Mouse (Mus musculus) embryo, embryonic 10.5 days (tissue): ENCODE data around the gene Lzts3.
"Not testable (repeated sequence)": the region's sequence is repeated elsewhere in the genome, so short reads cannot be mapped to it uniquely, and the experiment has no call there.

Experiments used
- DNase-seq: peaks from one replicate; pipeline ENCODE4 v3.0.0-alpha.2; 2015; ENCODE audit warnings: low spot score

Gene Lzts3

DNA sequence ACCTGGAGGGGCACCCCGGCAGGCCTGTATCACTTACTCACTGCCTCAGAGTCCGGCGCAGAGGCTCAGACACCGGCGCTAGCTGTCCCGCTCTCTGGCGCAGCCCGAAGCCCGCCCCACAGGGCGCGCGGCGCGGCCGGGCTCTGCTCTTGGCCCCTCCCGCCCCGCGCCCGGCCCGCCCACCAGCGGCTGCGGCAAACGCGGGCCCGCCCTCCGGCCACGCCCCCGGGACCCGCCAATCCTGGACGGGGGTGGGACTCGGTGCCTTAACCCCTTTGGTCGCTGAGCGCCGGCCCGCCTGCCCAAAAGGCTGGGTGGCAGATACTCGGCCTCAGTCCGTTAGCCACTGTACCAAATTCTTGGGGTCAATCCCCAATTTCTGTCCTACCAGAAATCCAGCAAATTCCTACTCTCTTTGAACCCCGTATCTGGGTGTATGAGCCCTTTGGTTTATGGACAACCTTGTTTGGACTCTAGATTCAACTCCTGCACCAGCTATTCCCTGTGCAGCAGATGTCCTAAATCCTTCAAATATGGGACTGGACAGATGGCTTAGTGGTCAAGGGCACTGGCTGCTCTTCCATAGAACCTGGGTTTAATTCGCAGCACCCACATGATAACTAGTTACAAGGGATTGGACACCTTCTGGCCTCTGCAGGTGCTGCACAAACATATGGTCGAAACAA is at the start of gene Lzts3:
Gene Lzts3 (minus strand): TSS at position 120 of the 686 bp plus-strand sequence.
- peak; percentile 95 for DNase-seq

DNA sequence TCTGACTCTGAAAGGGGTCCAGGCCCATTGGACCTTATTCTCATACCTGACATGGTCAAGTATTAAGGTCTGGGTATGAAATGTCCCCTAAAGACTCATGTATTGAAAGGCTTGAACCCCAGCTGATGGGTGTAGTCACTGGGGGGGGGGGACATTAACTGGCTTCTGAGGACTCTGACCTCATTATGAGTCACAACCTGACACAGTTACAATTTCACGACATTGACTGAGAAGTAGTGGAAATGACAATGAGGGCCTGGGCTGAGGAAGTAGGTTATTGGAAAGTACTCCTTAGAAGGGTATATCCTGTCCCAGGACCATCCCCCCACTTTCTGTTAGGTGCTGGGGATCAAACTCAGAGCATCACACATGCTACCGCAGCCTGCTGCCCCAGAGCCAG is 46.4 kb upstream of the Lzts3 start:
- DNase-seq: no peak

DNA sequence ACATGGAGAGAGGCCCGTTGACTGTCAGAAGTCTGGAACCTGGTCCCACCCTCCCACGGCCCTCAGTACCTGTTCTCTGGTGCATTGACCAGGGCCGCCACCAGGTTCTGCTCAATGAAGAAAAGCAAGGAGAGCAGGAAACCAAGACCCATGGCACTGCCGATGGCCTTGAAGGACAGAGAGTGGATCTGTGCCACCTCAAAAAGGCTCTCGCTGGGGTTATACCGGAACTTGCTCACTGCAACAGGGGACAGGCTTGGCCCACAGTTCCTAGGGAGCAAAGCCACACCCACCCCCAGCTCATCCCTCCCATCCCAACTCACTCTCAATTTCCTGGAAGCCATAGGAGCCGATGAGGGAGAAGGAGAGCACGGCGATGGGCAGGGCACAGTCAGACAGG is 42.8 kb upstream of the Lzts3 start:
- DNase-seq: no peak

DNA sequence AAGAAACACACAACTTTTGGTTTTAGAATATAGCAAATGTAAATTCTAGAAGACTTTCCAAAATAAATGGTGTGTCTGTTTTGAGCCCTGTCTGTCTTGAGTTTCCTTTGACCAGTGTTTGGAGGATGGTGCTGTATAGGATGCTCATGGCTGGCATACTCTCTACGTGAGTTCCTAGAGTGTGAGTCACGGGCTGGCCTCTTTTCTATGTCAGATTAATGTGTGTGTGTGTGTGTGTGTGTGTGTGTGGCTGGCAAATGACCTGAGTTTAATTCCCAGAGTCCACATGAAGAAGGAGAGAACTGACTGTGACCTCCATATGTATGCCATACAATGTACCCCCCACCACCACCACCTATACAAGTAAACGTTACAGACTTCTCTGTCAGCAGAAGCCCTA is 38.9 kb upstream of the Lzts3 start:
- DNase-seq: no peak

DNA sequence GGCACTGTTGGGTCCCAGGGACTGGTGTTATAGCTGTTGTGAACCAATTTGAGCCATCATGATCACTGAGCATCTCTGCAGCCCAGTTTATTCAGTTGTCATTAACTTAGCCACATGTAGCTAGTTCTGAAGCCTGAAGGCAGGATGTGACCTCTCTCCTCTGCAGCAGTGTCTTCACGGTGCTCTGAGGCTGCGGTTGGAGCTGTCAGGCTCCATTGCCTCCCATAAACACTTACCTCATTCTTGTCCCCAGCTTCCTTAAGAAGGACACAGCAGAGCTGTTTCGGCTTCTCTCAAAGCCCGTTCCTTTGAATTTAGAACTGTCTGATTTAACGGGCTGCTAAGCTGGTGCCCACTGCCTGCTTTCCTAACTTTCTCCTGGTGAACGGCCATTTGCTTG is 37.3 kb upstream of the Lzts3 start:
- no peak for DNase-seq

DNA sequence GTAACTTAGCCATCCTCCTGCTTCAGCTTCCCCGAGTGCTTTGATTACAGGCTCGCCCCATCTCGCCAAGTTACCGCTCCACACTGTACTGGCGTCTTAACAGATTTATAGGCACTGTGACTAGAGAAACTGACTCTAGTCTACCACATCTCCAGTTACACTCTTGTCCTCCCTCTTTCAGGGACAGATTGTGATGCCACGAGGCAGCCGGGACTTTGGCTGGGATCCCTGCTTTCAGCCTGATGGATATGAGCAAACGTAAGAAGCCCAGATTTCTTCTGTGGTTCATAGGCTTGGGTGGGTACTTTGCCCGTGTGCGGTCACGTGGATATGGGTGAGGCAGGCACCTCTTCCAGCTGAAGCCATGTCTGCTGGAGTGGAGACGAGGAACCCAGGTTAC is 36.6 kb upstream of the Lzts3 start:
- DNase-seq: no peak

DNA sequence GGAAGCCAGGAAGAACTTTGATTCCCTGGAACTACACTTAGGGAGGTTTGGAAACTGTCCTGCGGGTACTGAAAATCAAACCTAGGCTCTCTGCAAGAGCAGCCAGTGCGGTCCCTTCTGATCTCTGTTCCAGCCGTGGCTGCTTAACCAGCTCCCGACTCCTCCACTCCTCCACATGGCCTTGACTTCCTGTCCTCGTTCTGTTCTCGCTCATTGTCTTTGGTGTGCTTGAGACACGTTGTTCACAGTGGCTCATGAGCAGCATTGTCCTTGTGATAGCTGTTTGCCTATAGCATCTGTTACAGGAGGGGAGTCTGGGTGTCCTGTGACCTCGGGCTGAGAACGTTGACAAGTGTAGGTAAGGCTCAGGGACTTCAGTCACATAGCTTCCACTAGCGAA is 34.6 kb upstream of the Lzts3 start:
- no peak for DNase-seq

DNA sequence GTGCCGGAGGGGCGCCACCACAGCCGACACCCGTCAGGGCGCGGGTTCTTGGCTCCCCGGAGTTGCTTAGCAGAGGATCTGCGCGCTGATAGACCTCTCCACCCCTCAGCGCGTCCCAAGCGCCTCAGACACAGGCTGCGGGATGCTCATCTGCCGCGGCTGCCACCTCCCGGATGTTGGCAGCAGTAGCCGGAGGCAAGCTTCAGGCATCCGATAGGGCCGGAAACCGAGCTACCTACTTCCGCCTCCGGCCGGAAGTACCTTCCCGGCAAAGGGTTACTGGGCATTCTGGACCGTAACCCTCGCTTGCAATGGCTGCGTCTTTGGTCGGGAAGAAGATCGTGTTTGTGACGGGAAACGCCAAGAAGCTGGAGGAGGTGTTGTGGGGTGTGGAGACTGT is 25.0 kb upstream of the Lzts3 start, which contains the start of gene Itpa:
Gene Itpa (plus strand): TSS at position 52 of the 400 bp plus-strand sequence.
- DNase-seq: peak; percentile 95

DNA sequence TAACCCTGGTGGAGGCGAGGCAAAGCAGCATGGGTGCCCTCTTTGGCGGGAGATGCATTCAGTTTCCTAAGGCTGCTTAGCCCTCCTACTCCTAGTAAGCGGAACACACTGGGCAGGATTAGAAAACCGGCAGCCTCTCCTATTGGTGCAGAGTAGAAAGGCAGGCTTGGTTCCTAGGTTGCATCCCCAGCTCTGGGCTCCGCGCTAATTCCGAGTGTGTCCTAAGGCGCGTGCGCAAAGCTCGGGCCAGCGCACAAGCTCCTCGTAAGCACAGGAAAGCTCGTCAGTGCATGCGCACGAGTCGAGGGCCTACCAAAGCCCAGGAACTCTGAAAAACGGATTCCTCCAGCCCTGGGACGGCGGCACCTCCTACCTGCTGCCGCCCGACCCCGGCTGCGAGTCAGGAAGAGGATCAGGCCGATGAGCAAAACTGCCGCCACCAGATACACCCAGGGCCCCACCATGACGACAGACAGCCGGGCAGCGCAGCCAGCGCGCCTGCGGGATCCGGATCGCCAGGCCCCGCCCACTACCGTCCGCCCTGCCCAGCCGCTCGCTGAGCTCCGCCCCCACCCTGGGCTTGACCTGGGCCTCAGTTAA is 21.6 kb upstream of the Lzts3 start, which contains the start of gene Ddrgk1:
Gene Ddrgk1 (minus strand): TSS at position 558 of the 600 bp plus-strand sequence.
- DNase-seq: peak; percentile 97

DNA sequence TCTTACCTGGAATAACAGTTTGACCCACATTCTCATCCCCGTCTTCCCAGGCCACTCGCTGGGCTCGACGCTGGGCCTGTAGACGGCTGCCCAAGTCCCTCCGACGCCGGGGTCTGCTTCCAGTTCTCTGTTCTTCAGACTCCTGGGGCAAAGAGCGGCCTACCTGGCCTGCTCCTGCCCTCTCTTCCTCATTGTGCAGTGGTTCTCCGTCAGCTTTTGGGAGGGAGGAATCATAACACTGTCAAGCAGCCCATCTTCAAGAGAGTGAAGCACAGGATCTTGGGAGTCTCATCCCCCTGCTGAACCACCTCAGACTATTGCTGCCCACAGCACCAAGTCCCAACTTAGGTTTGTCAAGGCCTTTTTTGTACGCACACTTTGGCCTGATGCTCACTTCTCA is 20.7 kb upstream of the Lzts3 start:
- DNase-seq: no peak

DNA sequence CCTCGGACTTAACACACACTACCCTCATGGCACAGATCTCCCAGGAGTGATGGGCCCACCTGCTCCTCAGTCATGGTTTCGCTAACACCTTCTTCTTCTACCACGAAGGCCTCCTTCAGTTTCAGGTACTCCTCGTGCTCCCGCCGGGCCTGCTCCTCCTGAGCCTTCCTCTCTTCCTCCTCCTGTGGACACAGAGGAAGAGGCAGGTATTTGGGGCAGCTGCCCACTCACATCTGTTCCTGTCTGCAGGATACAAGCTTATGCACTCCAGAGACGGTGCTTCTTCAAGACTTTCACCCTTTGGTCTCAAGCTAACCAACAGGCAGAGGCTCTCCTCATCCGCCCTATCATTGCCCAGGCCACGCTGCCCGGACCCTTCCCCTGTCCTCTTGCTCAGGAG is 15.9 kb upstream of the Lzts3 start:
- no peak for DNase-seq

DNA sequence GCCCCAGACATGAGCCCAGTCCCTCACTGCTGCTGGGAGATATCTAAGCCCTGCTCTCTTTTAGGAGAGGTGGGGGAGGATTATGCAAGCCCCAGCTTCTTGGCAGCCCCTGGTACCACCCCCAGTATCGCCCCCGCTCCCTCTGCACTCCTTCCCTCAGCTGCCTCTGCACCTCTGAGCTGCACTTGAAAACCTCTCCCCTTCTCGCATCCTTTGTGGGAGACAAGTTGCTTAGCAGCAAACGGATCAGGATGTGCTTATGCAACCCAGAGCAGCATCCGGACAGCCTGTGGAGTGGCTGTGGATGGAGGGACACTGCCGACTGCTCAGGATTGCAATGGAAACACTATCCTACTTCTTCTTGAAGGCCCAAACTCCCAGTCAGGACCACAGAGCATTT is 14.9 kb upstream of the Lzts3 start:
- no peak for DNase-seq

DNA sequence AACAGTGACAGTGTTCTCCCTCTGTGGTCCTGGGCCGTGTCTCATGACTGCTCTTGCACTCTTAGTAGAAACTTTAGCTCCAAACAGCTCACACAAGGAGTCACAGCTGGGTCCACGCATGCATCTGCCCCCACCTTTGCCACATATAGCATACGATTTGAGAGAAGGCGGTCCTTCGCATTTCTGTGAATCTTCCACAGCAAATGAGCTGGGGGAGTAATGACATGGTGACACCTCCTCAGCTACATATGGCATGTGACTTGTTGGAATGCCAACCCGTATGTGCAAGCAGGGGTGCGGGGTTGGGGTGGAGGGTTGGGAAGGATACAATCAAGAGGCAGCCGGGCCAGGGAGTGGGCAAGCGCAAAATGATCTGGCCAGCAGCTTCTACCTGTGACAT is 13.9 kb upstream of the Lzts3 start:
- no peak for DNase-seq

DNA sequence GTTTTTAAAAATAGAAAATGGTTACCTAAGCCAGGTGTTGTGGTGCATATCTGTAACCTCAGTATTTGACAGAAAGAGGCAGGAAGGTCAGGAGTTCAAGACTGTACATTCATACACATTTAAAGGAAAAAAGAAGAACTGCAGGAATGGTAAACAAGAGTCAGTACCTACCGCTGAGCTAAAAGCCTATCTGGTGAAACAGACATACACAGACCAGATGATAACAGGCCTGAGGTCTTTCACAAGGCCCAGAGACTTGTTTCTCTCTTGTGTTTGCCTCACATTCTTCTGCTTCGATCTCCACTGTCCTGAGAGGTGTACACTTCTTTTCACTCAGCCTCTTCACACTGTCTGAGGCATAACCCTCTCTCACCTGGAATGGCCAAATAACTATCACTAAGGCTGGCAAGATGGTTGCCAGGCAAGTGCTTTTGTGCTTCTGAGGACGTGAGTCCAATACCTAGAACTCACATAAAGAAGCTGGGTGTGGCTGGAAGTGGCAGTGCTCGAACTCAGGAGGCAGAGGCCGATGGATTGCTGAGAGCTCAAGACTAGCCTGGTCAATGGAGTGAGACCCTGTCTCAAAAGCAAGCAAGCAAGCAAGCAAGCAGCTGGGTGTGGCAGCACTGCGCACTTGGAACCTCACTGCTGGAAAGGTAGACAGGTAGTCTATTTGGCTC is 13.2 kb upstream of the Lzts3 start:
- no peak for DNase-seq

DNA sequence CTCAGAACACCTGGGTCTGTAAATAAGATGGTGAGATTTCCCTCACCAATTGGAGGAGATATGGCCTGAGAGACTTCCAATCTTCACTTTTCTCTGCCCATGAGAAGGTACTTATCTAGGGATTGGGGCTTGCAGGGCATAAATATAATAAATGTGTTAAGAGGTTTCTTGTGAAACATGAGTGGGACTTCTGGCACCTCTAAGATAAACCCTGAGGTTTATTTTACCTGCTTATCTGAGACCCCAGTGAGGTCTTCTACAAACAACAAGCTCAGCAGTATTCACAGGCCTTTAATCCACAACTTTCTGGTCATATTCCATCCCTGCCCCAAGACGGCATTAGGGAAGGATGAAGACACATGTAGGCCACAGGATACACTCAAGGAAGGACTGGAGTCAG is 11.2 kb upstream of the Lzts3 start:
- no peak for DNase-seq

DNA sequence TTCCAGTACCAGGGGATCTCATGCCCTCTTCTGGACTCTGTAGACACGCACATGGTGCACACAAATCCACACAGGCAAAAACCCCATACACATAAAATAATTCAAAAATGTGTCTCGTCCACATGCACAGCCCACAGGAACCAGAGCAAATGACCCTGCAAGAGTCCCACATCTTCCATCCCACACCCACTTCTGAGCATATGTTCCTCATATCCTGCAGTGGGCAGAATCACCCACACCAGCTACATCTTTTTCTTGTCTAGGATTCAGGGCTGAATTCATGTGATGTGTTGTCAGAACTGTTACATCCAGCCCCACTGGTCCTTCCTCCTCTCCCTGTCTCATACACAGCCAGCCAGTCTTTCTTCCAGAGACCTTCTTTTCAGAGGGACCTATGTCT is 10.7 kb upstream of the Lzts3 start:
- DNase-seq: no peak

DNA sequence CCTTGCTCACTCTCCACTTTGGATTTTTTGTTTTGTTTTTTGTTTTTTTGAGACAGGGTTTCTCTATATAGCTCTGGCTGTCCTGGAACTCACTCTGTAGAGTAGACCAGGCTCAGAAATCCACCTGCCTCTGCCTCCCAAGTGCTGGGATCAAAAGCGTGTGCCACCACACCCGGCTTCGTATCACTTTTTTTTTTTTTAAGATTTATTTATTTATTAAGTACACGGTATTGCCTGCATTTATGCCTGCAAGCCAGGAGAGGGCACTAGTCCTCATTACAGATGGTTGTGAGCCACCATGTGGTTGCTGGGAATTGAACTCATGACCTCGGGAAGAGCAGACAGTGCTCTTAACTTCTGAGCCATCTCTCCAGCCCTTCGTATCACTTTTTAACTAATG is 6.4 kb upstream of the Lzts3 start:
- DNase-seq: not testable (repeated sequence)

DNA sequence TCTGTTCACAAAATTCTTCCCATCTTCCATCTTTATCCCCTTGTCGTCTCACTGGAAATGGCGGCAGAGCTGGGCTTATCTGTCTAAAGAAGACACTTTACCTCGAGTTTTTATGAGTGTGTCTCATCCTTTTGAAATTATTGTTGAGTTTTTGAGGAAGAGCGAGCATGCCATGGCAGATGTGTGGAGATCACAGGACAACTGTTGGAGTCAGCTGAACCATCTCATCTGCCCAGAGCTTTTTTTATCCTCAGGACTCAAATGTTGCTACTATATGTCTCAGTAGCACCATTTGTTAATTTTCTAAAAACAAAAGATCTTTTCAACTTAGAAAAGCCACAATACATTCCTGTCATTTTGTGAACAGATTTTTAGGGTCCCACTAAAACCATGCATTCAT is 2.6 kb upstream of the Lzts3 start:
- DNase-seq: no peak

DNA sequence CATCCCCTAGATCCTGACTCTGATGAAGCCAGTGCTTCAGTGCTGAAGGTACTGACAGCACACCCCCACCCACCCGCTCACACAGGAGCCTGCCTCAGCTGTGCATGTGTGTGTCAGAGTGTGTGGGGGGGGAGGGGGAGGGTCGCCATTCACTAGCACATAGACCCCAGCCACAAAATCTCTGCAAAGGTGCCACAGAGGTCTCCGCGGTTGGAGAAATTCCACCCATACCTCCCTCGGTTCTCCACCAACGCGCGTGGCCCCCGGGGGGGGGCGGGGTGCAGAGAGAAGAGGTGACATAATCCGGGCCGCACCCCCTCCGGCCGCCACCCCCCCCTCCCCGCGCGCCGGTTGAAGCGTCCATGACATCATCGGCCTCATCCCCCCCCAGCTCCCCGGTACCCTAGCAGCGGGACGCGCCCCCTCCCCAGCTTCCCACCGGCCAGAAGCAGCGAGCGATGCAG is 374 bp downstream of the Lzts3 start:
- peak; percentile 49 for DNase-seq

DNA sequence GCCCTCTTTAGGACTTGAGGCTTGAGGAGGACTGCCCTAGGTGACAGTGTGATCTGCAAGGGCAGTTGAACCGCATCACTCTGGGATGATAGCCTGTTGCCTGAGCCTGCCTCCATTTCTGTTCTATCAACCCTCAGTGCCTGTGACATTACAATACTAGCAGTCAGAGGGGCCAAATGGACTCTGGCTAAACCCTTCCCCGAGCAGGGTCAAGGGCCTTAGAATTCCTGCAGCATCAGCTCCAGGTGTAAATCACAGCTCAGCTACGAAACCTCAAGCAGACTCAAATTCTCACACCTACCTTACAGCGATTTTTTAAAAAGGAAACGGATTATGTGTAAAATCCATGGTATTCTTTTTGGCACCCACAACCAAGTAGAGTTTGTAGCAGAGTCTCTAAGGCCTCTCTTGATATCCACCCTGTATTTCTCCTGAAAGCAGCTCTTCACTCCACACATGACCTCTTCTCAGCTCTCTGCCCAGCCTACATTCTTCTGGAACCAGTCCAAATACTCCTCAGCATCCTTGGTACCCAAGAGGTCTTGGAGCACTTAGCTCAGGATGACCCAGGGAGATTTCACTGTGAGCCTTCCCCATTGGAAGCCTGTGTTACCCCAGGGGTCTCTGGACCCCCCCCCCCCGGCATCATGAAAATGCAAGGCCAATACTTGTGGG is 1.1 kb downstream of the Lzts3 start:
- DNase-seq: no peak

DNA sequence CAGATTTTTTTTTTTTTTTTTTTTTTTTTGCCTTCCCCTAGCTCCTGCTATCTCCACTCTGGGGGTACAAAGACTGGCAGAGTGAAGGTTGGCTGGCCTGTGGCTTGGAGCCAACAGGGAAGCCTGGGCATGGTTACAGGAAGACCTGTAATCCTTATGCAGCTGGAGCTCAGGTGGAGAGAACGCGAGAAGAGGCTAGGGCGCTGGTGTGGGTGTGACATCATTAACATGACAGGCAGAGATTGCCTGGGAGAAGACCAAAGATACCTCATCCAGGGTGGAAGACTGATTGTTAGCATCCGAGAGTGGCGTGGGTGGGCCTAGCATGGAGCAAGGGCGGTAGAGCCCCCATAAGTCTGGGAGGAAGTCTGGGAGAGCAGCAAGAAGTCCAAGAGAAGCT is 3.3 kb downstream of the Lzts3 start:
- DNase-seq: no peak

DNA sequence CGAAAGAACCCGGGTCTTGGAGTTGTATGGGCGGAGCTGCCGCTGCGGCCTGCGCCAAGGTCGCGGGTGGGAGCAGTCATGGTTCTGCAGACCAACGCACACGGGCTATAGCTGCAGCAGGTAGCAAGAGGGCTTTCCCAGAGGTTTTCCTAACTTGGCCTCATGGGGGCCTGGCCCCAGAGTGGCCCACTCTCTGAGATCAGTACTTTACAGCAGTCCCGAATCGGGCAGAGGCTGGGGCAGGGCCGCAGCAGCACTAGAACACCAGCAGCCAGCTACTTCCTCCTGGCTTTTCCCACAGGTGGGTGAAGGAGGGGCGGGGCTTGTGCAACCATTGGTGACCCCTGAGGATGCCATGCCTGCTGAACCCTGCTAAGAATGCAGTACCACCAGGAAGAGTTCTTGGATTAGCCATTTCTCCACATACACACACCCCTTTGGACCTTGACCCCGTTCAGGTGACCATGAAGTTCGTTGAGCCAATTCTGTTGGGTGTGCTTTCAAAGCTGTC is 4.4 kb downstream of the Lzts3 start:
- DNase-seq: no peak

DNA sequence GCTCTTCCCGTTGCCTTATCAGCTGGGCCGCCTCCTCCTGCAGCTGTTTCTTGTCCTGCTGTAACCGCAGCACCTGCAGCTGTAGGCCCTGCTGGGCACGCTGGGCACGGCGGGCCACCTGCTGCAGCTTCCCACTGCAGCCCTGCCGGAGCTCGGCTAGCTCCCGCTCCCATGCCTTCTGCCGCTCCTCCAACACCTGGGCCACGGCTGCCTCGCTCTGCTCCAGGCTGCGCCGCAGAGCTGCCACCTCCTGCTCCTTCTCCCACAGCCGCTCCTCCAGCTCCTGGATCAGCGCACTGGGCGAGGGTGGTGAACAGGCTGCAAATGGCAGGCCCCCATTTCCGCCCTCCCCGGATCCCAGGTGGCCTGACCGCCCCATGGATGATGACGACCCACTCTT is 6.8 kb downstream of the Lzts3 start:
- no peak for DNase-seq
